Mouse (Mus musculus): ENCODE results near the gene Sufu. TPM values are rescaled to one million over a fixed set of nuclear protein-coding genes. Genes with fewer than 3 reads are reported as not detected.

Sufu gene
- total RNA-seq, 2 experiments from 2014 or later: 4.6 to 5.1 TPM

- intact Hi-C loops (cut with DNase I): no loop called here
- no peak for DNase-seq
Measured at GRCm38 (mm10) chr19:46389872-46390271, 6.8 kb upstream of the Sufu start.

GRCm38 (mm10) chr19:46392018-46392417, 4.7 kb upstream of the Sufu start:
- no peak for DNase-seq
- intact Hi-C loops (cut with DNase I): no loop called here

GRCm38 (mm10) chr19:46394712-46395108, 2.0 kb upstream of the Sufu start:
- intact Hi-C loops (cut with DNase I): no loop called here
- no peak for DNase-seq

GRCm38 (mm10) chr19:46395109-46396009, 1.3 kb upstream of the Sufu start, which contains the start of gene Actr1a:
Gene Actr1a, minus strand, starts transcription at chr19:46395748.
- DNase-seq: peak; percentile 94 to 96
- intact Hi-C loops (cut with DNase I): loop anchor here (1.0 kb wide), 1 partner anchor 51 kb away; no protein-coding TSS in a partner anchor

GRCm38 (mm10) chr19:46396109-46396508, 587 bp upstream of the Sufu start:
- intact Hi-C loops (cut with DNase I): loop anchor here (1.0 kb wide), 1 partner anchor 50 kb away; no protein-coding TSS in a partner anchor
- no peak for DNase-seq

GRCm38 (mm10) chr19:46397436-46398001, 823 bp downstream of the Sufu start:
- intact Hi-C loops (cut with DNase I): loop anchor here (1.0 kb wide), 1 partner anchor 46 kb away; no protein-coding TSS in a partner anchor

GRCm38 (mm10) chr19:46398401-46398800, 1.7 kb downstream of the Sufu start:
- intact Hi-C loops (cut with DNase I): no loop called here
- DNase-seq: no peak

More at GRCm38 (mm10) chr19:46397436-46398001, 823 bp downstream of the Sufu start:
- no peak for DNase-seq

- intact Hi-C loops (cut with DNase I): no loop called here
- no peak for DNase-seq
Measured at GRCm38 (mm10) chr19:46399372-46399771, 2.7 kb downstream of the Sufu start.

- intact Hi-C loops (cut with DNase I): no loop called here
Measured at GRCm38 (mm10) chr19:46399886-46400285, 3.2 kb downstream of the Sufu start.

GRCm38 (mm10) chr19:46400558-46400957, 3.9 kb downstream of the Sufu start:
- intact Hi-C loops (cut with DNase I): no loop called here
- no peak for DNase-seq

More at GRCm38 (mm10) chr19:46399886-46400285, 3.2 kb downstream of the Sufu start:
- DNase-seq: no peak

- DNase-seq: no peak
- intact Hi-C loops (cut with DNase I): no loop called here
Measured at GRCm38 (mm10) chr19:46404030-46404429, 7.3 kb downstream of the Sufu start.

GRCm38 (mm10) chr19:46406592-46407386, 10.1 kb downstream of the Sufu start:
- DNase-seq: no peak
- intact Hi-C loops (cut with DNase I): no loop called here

- no peak for DNase-seq
- intact Hi-C loops (cut with DNase I): no loop called here
Measured at GRCm38 (mm10) chr19:46409506-46409905, 12.8 kb downstream of the Sufu start.

GRCm38 (mm10) chr19:46412056-46412805, 15.5 kb downstream of the Sufu start:
- no peak for DNase-seq
- intact Hi-C loops (cut with DNase I): no loop called here

- DNase-seq: no peak
- intact Hi-C loops (cut with DNase I): no loop called here
Measured at GRCm38 (mm10) chr19:46413969-46414368, 17.3 kb downstream of the Sufu start.

- DNase-seq: no peak
- intact Hi-C loops (cut with DNase I): no loop called here
Measured at GRCm38 (mm10) chr19:46414486-46414885, 17.8 kb downstream of the Sufu start.

GRCm38 (mm10) chr19:46416276-46416675, 19.6 kb downstream of the Sufu start:
- DNase-seq: no peak
- intact Hi-C loops (cut with DNase I): no loop called here

- no peak for DNase-seq
- intact Hi-C loops (cut with DNase I): no loop called here
Measured at GRCm38 (mm10) chr19:46418051-46418450, 21.4 kb downstream of the Sufu start.

- no peak for DNase-seq
- intact Hi-C loops (cut with DNase I): no loop called here
Measured at GRCm38 (mm10) chr19:46420410-46420809, 23.7 kb downstream of the Sufu start.

Data from gastrocnemius, postnatal 36 days (tissue).